Mouse (Mus musculus) 416B (cell line): Measurements from ENCODE around the gene Rprd1b.
A peak's percentile ranks its signal among the peaks of the same experiment; 100 is the strongest.

Experiments
- DNase-seq: peaks from one replicate; pipeline ENCODE4 v3.0.0; 2011; ENCODE audit warnings: low read depth

Gene Rprd1b

GRCm38 (mm10) chr2:158146223-158146622 lies 117.9 kb downstream of the Rprd1b start, which contains the start of gene Tgm2:
Gene Tgm2 (minus strand): TSS chr2:158146436.
- DNase-seq, result peak; percentile 71

- DNase-seq, result no peak
These were observed 118.7 kb downstream of the Rprd1b start for GRCm38 (mm10) chr2:158146971-158147370.

- DNase-seq, result no peak
These were observed 122.8 kb downstream of the Rprd1b start for GRCm38 (mm10) chr2:158151077-158151476.

GRCm38 (mm10) chr2:158152685-158153309 lies 124.5 kb downstream of the Rprd1b start:
- DNase-seq, result no peak

- peak; percentile 72 for DNase-seq
These were observed 125.5 kb downstream of the Rprd1b start for GRCm38 (mm10) chr2:158153728-158154343.

GRCm38 (mm10) chr2:158154641-158155040 lies 126.3 kb downstream of the Rprd1b start:
- DNase-seq, result no peak

GRCm38 (mm10) chr2:158155101-158155500 lies 126.8 kb downstream of the Rprd1b start:
- no peak for DNase-seq

GRCm38 (mm10) chr2:158155615-158156014 lies 127.3 kb downstream of the Rprd1b start:
- DNase-seq, result no peak

- peak; percentile 68 for DNase-seq
These were observed 128.2 kb downstream of the Rprd1b start for GRCm38 (mm10) chr2:158156487-158156886.

GRCm38 (mm10) chr2:158157654-158158053 lies 129.4 kb downstream of the Rprd1b start:
- DNase-seq, result no peak

- peak; percentile 68 for DNase-seq
These were observed 131.3 kb downstream of the Rprd1b start for GRCm38 (mm10) chr2:158159376-158160235.

GRCm38 (mm10) chr2:158161761-158162160 lies 133.5 kb downstream of the Rprd1b start:
- no peak for DNase-seq

GRCm38 (mm10) chr2:158163034-158163433 lies 134.7 kb downstream of the Rprd1b start:
- peak; percentile 83 for DNase-seq

- no peak for DNase-seq
These were observed 137.5 kb downstream of the Rprd1b start for GRCm38 (mm10) chr2:158165776-158166175.

- DNase-seq, result peak; percentile 97
These were observed 138.3 kb downstream of the Rprd1b start for GRCm38 (mm10) chr2:158166628-158167027.

- DNase-seq, result peak; percentile 70
These were observed 139.4 kb downstream of the Rprd1b start for GRCm38 (mm10) chr2:158167496-158168205.

GRCm38 (mm10) chr2:158168741-158169211 lies 140.5 kb downstream of the Rprd1b start:
- no peak for DNase-seq

- no peak for DNase-seq
These were observed 141.1 kb downstream of the Rprd1b start for GRCm38 (mm10) chr2:158169351-158169750.

- DNase-seq, result no peak
These were observed 141.5 kb downstream of the Rprd1b start for GRCm38 (mm10) chr2:158169771-158170170.

- DNase-seq, result no peak
These were observed 142.1 kb downstream of the Rprd1b start for GRCm38 (mm10) chr2:158170394-158170793.

- DNase-seq, result peak; percentile 42
These were observed 146.1 kb downstream of the Rprd1b start for GRCm38 (mm10) chr2:158174438-158174837.

- no peak for DNase-seq
These were observed 146.7 kb downstream of the Rprd1b start for GRCm38 (mm10) chr2:158174958-158175357.
